Mouse (Mus musculus): ENCODE results near the gene Cldn7.

The Cldn7 gene

DNA sequence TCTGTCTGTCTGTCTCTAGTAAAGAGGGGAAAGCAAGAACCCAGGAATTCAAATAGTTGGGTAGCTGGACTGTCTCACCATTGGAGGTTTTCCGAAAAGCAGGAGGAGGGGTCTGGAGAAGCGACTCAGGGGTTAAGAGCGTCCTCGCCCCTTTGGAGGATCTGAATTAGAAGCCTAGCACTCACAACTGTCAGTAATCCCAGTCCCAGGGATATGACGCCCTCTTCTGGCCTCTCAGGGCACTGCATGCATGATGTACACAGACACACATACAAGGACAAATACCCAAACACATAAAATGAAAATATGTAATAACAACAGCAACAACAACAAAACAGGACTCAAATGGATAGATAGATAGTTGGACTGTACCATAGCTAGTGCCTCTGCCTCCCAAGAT is 4.0 kb upstream of the Cldn7 start:
- DNase-seq = no peak

DNA sequence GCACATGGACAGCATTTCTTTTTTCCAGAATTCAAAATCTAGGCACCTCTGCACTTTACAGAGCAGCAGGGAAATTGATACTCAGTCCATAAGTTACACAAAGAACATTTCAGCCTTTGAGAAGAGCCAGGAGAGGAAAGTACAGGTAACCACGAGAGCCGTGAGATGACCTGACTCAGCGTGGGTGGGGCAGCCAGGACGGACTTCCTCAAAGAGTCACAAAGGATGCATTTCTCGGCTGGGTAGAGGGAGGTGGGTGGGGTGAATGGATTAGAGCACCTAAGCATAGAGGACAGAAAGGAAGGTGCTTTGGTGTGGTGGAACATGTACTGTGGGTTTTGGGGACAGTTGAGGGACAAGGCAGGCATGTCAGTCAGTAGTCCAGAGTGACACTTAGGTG is 2.7 kb upstream of the Cldn7 start:
- no peak for DNase-seq

DNA sequence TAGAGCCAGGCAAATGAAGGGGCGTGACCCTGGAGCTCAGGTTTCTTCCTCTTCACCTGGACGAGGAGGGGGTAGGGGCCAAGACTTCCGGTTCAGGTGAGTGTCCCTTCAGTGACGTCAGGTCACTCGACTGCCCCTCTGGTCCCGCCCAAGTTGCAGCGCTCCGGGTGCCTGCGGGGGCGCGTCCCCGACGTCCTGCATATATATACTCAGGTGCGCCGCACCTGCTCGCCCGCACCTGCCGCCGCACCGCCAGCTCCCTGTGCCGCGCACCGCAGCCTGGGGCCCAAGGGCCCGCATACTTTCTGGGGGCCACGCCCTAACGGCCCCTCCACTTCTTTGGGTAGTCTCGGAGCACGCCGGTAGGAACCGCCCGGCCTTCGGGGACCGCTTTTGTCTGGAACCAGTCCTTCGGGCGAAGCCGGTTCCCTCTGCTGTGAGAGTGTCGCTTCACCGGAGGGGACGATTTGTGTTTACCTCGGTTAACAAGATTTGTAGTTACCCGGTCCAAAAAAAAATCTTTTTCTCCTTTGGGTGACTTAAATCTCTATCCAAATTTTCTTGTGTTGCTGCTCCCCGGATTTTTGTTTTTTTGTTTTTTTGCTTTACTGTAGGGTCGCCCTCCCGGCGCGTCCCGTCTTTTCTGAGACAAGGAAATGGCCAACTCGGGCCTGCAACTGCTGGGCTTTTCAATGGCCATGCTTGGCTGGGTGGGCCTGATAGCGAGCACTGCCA is 859 bp downstream of the Cldn7 start:
- peak; percentile 63 to 80 for DNase-seq

DNA sequence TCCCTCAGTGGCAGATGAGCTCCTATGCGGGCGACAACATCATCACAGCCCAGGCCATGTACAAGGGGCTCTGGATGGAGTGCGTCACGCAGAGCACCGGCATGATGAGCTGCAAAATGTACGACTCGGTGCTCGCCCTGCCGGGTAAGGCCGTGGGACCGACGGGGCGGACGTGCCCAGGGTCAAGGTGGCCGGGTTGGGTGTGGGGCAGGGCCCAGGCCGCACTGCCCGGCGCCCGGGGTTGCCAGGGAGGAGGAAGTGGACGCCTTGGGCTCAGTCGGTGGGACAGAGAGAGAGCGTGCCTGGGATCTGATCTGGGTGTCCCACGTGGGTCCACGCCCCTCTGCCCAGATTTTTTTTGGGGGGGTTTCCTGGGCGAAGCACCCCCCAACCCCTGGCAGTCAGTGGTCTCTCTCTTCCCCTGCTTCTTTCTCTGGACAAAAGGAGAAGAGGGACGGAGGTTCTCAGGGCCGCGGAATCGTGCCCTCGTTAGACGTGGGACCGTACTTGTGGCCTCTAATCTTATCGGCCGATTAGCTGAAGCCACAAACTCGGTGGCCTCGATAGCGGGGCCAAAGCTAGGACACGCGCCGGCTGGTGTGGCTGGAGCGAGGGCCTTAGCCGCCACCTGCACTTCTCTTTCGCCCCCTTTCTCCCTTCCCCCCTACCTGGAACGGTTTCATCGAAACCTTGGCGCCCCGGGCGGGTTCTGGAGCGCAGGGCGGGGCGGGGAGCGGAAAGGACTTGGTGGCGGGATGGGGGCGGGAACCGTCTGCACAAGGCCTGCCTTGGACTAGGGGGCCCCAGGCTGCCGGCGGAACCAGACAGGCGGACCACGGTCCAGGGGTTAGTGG is 1.7 kb downstream of the Cldn7 start:
- DNase-seq = peak; percentile 31 to 50

DNA sequence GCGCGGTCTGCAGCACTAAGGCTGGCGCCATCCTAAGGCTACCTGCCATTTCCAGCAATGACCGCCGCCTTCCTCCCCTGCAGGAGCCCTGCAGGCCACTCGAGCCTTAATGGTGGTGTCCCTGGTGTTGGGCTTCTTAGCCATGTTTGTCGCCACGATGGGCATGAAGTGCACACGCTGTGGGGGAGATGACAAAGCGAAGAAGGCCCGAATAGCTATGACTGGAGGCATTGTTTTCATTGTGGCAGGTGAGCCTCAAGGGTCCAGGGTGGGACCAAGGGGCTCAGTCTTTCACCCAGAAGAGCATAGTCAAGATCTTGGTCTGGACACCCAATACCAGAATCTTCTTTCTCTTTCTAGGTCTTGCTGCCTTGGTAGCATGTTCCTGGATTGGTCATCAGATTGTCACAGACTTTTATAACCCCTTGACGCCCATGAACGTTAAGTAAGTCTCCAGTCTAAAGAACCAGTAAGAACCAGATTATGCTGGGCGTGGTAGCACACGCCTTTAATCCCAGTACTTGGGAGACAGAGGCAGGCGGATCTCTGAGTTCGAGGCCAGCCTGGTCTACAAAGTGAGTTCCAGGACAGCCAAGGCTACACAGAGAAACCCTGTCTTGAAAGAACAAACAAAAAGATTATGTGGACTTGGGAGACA is 2.4 kb downstream of the Cldn7 start:
- no peak for DNase-seq

DNA sequence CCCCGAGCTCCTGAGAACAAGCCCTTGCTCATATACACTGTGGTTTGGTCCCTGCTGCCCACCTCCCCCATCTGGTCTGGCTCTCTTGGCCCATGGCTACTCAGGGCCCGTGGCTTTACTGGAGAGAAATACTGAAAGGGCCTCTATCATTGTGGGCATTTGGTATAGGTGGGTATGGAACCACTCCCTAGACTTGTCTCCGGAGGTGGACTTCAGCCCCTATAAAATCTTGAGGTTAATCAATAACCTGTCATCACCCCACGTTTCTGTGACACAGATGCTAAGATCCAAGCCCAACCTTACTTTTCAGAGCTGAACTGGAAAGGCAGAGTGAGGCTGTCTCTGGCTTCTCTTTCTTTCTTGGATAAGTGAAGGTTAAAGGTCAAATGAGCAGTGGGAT is 4.2 kb downstream of the Cldn7 start:
- DNase-seq = no peak

DNA sequence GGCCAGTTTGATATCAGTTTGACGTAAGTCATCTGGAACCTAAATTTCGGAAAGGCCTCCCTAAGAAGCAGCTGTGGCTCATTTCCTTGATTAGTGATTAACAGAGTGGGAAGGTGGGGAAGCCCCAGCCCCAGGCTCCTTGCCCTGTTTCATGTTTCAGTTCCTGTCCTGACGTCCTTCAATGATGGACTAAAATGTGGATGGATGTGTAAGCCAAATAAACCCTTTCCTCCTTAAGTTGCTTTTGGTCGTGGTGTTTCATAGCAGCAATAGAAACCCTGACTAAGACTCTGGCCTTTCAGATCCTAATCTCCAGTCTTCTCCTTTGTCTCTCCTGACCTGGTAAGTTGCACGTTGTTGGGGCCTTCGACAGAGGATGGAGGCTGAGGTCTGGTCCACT is 5.6 kb downstream of the Cldn7 start:
- DNase-seq = no peak

DNA sequence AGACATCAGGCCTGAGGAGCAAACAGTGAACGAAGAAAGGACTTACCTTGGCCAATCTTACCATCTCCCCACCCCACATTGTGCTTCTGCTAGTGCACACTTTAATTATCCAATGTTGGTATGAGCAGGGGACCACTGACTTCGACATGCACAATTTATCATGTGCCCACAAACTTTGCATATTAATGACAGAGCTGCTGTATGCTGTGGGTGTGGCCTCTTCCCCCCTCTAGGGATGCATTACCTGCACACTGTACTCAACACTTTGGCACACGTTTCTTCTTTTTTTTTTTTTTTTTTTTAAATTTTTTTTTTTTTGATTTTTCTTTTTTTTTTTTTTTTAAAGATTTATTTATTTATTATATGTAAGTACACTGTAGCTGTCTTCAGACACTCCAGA is 6.2 kb downstream of the Cldn7 start:
- DNase-seq = no peak

DNA sequence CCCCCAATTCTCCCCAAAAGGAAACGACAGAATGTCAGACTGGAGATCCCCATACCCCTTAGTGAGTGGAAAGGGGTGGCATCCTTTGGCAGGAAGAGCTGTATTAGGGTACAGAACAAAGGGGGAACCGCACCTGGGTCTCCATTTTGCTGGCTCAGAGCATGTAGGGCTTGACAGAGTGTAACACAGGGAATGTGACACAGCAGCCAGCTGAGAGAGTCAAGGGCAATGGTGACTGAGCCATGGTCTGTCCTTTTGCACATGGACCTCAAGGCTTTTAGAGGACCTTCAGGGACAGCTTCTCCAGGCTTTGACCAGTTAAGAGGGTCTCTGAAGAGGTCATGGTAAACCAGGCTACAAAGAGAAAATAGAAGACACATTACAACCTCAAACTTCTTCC is 10.3 kb downstream of the Cldn7 start:
- DNase-seq = no peak

DNA sequence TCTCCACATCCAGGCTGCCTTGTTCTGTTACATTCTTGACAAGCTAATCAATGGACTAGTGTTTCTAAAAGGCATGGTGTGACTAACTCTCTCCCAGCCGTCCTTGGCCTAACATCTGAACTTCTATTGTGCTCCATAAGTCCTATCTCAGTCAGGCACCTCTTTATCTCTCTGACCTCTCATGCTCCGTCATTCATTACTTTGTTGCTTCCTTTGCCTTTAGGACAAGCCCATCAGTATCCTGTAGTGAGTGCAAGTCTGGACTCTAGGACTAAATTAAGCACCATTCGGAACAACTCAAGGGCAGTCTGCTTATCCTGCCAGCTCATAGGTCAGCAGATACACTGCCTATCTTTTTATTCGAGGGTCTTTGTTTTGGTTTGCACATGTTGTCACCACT is 11.7 kb downstream of the Cldn7 start:
- DNase-seq = no peak

DNA sequence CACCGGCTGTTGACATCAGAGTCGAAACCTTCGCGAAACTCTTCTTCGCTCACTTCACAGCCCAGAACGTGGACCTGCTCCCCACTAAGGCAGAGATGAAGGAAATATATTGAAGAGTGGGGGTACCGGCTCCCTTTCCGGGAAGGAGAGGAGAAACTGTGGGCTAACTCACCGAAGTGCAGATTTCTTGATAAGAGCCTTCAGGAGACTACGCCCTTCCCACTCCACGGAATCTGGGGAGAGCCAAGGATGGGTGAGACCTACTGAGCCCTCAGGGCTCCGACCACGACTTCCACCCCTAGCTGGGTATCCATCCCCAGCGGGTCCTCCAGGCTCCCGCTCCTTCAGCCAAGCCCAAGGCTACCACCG is 15.2 kb downstream of the Cldn7 start:
- no peak for DNase-seq

DNA sequence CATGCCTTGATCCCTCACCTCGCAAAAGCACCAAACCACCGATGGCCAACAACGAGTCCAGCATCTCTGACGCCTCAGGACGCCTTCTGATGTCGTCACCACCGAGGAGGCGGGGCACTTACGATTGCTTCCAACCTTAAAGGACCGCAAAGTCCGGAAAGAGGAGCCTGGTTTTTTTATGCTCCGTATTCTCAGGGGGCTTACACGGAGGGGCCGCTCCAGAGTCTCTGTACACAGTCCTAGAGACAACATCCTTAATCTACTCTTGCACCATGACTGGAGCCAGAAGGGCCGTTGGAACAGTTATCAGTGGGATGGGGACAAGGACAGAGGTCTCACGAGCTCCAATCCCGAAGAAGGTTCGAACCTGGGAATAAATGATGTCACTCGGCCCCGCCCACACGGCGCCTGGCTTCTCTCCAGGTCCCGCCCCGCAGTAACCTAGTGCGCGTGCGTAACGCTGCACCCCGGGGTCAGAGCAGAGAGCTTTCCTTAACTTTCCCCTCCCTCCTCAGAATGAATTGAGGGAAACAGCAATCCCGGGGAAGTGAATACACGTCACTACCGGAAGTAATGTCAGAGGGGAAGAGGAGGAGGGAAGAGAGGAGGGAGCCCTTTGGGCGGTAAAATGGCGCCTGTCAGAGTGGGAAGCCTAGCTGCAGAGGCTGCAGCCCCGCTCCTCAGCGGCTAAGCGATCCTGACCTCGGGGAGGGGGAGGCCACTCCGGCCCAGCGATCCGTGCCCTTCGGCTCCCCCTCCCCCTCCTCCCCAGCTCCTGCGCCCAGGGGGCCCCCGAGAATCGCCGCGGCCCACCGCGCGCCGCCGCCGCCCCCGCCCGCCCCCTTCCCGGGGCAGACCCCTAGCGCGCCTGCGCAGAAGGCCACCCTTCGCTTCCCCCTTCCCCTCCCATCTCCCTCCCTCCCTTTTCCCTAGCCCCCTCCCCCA is 15.9 kb downstream of the Cldn7 start:
- peak; percentile 98 to 100 for DNase-seq

DNA sequence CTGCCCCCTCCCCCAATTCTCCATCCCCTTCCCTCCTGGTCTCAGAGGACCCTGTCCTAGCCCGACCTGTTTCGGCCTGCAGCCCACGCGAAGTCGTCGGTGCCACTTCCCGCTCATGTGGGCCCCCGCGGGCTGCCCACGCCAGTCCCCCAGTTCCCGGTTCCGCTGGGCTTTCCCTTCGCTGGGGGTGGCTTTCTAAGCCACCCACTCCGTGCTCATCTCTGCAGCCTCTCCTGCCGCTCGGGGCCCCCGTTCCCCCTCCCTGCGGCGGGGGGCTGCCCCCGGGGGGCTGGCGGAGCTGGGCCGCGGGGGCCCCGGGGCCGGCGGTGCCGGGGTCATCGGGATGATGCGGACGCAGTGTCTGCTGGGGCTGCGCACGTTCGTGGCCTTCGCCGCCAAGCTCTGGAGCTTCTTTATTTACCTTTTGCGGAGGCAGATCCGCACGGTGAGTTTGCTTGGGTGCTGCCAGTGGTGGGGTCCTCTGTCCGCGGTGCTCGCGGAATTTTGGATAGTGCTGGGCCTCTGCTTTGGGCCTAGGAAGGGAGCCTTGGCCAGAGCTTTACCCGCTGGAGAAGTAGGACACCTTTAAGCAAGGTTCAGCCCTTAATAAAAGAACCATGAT is 16.7 kb downstream of the Cldn7 start, which contains the start of gene Ctdnep1:
Ctdnep1 (plus strand) TSS at position 16 of the 622 bp plus-strand sequence.
- no peak for DNase-seq

DNA sequence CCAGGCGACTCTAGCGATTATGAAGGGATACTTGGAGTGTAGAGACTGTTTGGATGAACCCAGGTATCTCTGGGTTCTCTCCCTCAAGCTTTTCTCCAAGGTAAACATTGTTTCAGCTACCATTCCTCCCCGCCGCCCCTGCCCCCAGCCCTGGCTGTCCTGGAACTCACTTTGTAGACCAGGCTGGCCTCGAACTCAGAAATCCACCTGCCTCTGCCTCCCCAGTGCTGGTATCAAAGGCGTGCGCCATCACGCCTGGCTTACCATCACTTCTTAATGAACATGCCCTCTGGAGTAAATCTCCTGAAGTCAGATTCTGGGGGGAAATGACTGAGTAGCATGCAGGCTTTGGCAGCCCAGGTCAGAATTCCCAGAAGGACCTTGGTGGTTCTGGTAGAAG is 17.6 kb downstream of the Cldn7 start, which contains the start of gene Elp5:
Elp5 (minus strand) TSS at position 293 of the 400 bp plus-strand sequence.
- no peak for DNase-seq

DNA sequence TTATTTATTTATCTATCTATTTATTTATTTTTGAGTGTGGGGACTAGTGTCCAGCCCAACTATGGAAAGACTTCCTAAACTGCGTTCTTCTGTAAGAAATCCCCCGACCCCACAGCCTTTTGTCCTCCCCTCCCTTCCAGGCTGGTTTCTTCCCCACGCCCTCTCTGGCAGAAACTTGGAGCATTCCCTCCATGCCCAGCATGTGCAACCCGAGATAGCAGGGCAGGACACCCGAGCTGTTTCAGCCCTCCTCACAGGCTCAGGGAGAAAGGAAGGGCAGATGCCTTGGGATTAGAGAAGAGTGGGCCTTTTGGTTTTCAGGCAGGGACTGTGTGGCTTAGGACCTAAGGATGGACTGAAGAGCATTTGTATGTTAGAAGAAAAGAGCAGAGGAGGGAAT is 18.3 kb downstream of the Cldn7 start:
- DNase-seq = no peak

DNA sequence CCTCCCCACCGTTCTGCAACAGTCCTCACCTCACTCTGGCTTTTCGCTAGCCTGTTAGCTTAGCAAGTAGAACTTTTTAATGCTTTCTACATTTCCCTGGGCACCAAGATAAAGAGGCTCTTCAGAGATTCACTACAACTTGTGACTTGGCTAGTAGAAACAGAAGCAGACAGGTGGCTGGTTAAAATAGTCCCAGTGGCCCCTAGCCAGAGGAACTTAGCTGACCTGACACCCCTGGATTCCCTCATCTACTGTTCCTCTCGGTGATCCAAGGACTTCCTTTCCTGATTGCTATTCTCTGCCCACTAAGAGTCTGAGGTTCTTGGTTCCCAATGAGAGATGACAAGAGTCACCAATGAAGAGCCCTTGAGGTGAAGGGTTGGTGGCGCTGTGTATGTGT is 18.8 kb downstream of the Cldn7 start:
- no peak for DNase-seq

DNA sequence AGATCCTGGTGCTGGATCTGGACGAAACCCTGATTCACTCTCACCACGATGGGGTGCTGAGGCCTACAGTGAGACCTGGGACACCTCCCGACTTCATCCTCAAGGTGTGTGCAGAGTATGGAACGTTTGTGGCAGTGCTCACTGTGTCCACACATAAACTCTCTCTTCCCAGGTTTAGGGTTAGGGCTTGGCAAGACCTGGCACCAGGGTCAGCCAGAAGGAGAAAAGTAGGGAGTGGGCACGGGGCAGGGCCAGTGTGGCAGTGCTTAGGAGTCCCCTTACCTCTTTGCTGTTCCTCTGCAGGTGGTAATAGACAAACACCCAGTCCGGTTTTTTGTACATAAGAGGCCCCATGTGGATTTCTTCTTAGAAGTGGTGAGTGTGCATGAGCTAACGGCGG is 19.9 kb downstream of the Cldn7 start:
- DNase-seq = no peak

DNA sequence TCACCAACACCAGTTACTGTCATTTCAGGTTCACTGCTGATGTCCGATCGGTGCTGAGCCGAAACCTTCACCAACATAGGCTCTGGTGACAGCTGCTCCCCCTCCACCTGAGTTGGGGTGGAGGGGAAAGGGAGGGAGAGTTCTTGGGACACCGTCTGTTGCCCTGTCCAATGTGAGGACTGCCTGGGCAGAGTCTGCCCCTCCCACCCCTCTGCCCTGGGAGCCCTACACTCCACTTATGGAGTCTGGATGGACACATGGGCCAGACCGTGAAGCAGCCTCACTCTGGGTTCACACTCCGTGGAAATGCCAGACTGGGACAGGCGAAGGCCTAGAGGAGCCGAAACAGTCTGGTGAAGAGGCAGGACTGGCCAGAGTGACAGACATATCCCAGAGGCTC is 25.4 kb downstream of the Cldn7 start:
- DNase-seq = no peak

DNA sequence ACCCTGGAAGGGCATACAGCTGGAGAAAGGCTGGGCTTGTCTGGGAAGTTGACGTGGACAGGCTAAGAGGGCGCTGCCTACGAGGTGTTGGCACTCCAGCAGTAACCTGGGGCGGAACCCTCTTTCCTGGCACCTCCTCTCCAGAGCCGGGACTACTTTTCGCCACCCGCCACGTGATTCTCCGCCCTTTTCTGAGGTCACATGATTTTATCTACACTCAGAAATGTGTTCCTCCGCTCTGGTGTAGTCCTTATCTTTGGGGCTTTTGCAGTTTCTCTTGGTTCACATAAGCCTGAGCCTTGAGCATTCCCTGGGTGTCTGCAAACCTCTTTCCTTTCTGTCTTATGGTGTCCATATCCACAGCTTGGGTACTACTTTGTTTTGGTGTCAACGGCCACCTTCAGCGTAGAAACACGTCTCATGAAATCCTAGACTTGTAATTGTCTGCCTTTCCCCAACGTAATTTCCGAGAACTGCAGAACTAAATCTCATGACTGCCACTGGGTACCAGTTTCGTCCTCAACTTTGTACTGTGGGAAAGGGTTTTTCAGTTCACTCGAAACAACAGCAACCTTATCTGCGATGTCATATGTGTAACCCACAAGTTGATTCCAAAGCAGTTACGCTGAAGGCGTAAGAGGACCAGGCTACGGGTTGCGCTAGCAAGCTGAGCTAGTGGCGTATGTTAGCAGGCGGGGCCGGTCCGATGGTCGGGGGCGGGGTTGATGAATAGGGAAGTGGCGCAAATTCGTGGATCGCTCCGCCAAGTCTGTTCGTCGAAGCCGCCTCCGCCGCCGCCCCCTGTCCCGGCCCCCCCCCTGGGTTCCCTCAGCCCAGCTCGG is 26.5 kb downstream of the Cldn7 start, which contains the start of gene Gabarap:
Gabarap (plus strand) TSS at position 294 of the 842 bp plus-strand sequence.
- DNase-seq = peak; percentile 97 to 98

DNA sequence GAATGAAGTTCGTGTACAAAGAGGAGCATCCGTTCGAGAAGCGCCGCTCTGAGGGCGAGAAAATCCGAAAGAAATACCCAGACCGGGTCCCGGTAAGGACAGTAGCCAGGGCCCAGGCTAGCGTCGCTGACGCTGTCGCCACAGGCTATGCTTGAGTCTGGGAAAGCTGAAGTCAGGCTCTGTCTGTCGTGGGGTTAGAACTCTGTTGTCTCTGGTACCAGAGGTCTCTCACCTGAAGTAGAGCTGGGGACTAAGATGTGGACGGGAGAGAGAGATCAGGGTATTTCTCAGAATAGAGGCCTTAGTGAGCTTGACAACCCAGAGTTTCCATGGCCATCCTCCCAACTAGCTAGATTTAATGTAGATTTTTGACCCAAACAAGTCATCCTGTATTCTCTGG is 27.1 kb downstream of the Cldn7 start:
- DNase-seq = no peak

DNA sequence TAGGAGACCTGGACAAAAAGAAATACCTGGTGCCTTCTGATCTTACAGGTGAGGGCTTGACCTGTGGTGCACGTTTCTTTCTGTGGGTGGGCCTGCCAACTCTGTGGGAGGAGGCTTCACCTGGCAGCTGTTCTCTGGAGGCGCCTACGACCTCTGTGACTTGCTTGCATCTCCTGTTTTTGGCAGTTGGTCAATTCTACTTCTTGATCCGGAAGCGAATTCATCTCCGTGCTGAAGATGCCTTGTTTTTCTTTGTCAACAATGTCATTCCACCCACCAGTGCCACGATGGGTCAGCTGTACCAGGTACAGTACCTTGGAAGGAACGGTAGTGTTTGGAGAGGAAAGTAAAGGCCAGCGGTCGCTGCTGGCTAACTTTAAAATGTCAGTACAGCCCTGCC is 27.8 kb downstream of the Cldn7 start:
- DNase-seq = peak; percentile 51 to 62
